Mouse (Mus musculus) bone marrow macrophage, adult 2 months (primary cell): ENCODE measurements at regions not wholly inside any gene's neighbourhood (a gene's known extent, or its start where the extent isn't known, plus 50 kb on each side); places are given as distances from the start of the nearest gene placed in this dataset.

ENCODE experiments used
- CTCF ChIP-seq: IDR thresholded peaks from 2 replicates; pipeline ENCODE4 v1.5.1; 2012; ENCODE audit warnings: low read depth, mild to moderate bottlenecking, low read length, moderate library complexity
- POLR2A ChIP-seq: IDR thresholded peaks from 2 replicates; pipeline ENCODE4 v1.6.1; 2012; ENCODE audit warnings: mild to moderate bottlenecking, low read depth, low read length, borderline replicate concordance

DNA sequence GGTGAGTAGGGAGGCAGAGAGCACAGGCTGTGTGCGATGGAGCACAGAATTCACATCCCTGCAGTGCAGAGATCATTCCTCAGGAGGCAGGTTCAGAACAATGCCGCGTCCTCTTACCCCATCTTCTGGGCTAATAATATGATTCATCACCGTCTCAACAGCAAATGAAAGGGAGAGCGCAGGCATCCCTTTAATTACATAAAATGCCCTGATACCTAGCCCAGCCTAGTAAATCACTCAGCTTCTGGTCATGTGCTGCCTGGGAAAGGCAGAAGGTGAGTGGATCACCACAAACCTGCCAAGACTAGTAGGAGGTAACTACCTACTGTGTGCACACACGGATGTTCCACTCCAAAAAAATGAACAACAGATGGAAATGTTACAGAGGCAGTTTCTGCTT lies 57.0 kb downstream of the Gm4791 start:
- TF ChIP-seq CTCF, result no peak
- no peak for TF ChIP-seq POLR2A
